Mouse (Mus musculus): ENCODE results near the gene Slc9a2. TPM values are rescaled to one million over a fixed set of nuclear protein-coding genes. Genes with fewer than 3 reads are reported as not detected.

The Slc9a2 gene
- polyA plus RNA-seq, 1 experiment from 2014 or later: 0.11 TPM

- TF ChIP-seq EP300 (IDR thresholded peaks at IDR 0.05): no peak
- no peak for TF ChIP-seq CTCF (IDR thresholded peaks at IDR 0.05)
- Histone ChIP-seq H3K9me3 (ENCODE audit: low read length) (no peaks in the 10 kb centered on the region), H3K4me2 (replicated peaks; ENCODE audit: low read depth, low read length) (no peak overlapping the region), H3K27ac (ENCODE audit: low read length) (no peak overlapping the region), H3K27me3 (replicated peaks; ENCODE audit: insufficient read depth, low read length) (no peaks in the 10 kb centered on the region), H3K9ac (replicated peaks; ENCODE audit: low read depth) (no peak overlapping the region), H3K4me3 (ENCODE audit: low read depth, low read length) (no peak overlapping the region), H3K4me1 (ENCODE audit: insufficient read depth, low read depth, low read length) (no peaks in the 10 kb centered on the region), H3K36me3 (ENCODE audit: insufficient read depth, low read length) (no peaks in the 10 kb centered on the region)
- ATAC-seq (no peak), DNase-seq (ENCODE audit: low spot score) (no peak)
- 63% methylated on average over 3 of the region's 3 CpGs for WGBS
Observed at GRCm38 (mm10) chr1:40670025-40670424, 10.3 kb upstream of the Slc9a2 start.

- no peak overlapping the region for H3K4me3 ChIP-seq (ENCODE audit: low read depth, low read length)
- no peaks in the 10 kb centered on the region for H3K27me3 ChIP-seq (replicated peaks; ENCODE audit: insufficient read depth, low read length)
- H3K9ac ChIP-seq (replicated peaks; ENCODE audit: low read depth): no peak overlapping the region
- no peaks in the 10 kb centered on the region for H3K4me1 ChIP-seq (ENCODE audit: insufficient read depth, low read depth, low read length)
- no peaks in the 10 kb centered on the region for H3K9me3 ChIP-seq (ENCODE audit: low read length)
- H3K36me3 ChIP-seq (ENCODE audit: insufficient read depth, low read length): no peaks in the 10 kb centered on the region
- WGBS: 98% methylated on average over 4 of the region's 4 CpGs
- no peak overlapping the region for H3K27ac ChIP-seq (ENCODE audit: low read length)
- TF ChIP-seq CTCF (IDR thresholded peaks at IDR 0.05) (no peak), EP300 (IDR thresholded peaks at IDR 0.05) (no peak)
- DNase-seq (ENCODE audit: low spot score): no peak
- ATAC-seq: no peak
- H3K4me2 ChIP-seq (replicated peaks; ENCODE audit: low read depth, low read length): no peak overlapping the region
Observed at GRCm38 (mm10) chr1:40671490-40671889, 8.9 kb upstream of the Slc9a2 start.

DNA sequence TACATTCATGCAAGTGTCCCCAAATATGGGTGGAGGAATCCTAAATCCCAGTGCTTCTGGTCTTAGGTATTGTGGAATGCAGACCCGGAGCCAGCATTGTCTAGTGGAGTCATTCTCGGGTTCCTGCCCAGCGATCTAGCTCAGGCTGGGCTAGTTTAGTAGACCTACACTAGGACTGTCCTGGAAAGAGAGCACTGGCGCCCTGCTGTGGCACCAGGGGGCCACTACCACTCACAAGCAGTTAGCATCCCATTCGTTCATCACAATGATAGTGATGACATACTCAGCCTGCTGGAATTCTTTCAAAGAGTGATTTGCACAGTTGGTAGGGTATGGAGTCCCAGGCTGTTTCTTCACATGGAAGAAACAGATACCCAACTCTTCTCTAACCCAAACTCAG, 3.1 kb upstream of the Slc9a2 start:
- Histone ChIP-seq H3K9ac (replicated peaks; ENCODE audit: low read depth) (no peak overlapping the region), H3K4me3 (ENCODE audit: low read depth, low read length) (no peak overlapping the region), H3K4me2 (replicated peaks; ENCODE audit: low read depth, low read length) (no peak overlapping the region), H3K27me3 (replicated peaks; ENCODE audit: insufficient read depth, low read length) (peaks cover 21% of the 10 kb centered on the region), H3K9me3 (ENCODE audit: low read length) (no peaks in the 10 kb centered on the region), H3K27ac (ENCODE audit: low read length) (no peak overlapping the region), H3K4me1 (ENCODE audit: insufficient read depth, low read depth, low read length) (no peaks in the 10 kb centered on the region), H3K36me3 (ENCODE audit: insufficient read depth, low read length) (no peaks in the 10 kb centered on the region)
- no peak for ATAC-seq
- no peak for TF ChIP-seq EP300 (IDR thresholded peaks at IDR 0.05)
- TF ChIP-seq CTCF (IDR thresholded peaks at IDR 0.05): peak; percentile 34
- WGBS: 46% methylated on average over 5 of the region's 5 CpGs
- no peak for DNase-seq (ENCODE audit: low spot score)

- ATAC-seq (peak; percentile 87), DNase-seq (ENCODE audit: low spot score) (peak; percentile 17)
- H3K4me2 ChIP-seq (replicated peaks; ENCODE audit: low read depth, low read length): peak overlapping the region; percentile 97
- no peaks in the 10 kb centered on the region for H3K36me3 ChIP-seq (ENCODE audit: insufficient read depth, low read length)
- WGBS: 4% methylated on average over 55 of the region's 90 CpGs
- peak overlapping the region; percentile 57 for H3K4me3 ChIP-seq (ENCODE audit: low read depth, low read length)
- no peak overlapping the region for H3K9ac ChIP-seq (replicated peaks; ENCODE audit: low read depth)
- H3K27ac ChIP-seq (ENCODE audit: low read length): no peak overlapping the region
- no peaks in the 10 kb centered on the region for H3K9me3 ChIP-seq (ENCODE audit: low read length)
- no peak for TF ChIP-seq CTCF (IDR thresholded peaks at IDR 0.05)
- no peak for TF ChIP-seq EP300 (IDR thresholded peaks at IDR 0.05)
- H3K4me1 ChIP-seq (ENCODE audit: insufficient read depth, low read depth, low read length): no peaks in the 10 kb centered on the region
- H3K27me3 ChIP-seq (replicated peaks; ENCODE audit: insufficient read depth, low read length): peaks cover 33% of the 10 kb centered on the region
Observed at GRCm38 (mm10) chr1:40680868-40681698, 709 bp downstream of the Slc9a2 start.

- Histone ChIP-seq H3K9ac (replicated peaks; ENCODE audit: low read depth) (no peak overlapping the region), H3K4me1 (ENCODE audit: insufficient read depth, low read depth, low read length) (no peaks in the 10 kb centered on the region), H3K4me2 (replicated peaks; ENCODE audit: low read depth, low read length) (peak overlapping the region; percentile 97), H3K27ac (ENCODE audit: low read length) (no peak overlapping the region), H3K36me3 (ENCODE audit: insufficient read depth, low read length) (no peaks in the 10 kb centered on the region), H3K27me3 (replicated peaks; ENCODE audit: insufficient read depth, low read length) (peaks cover 33% of the 10 kb centered on the region), H3K9me3 (ENCODE audit: low read length) (no peaks in the 10 kb centered on the region), H3K4me3 (ENCODE audit: low read depth, low read length) (peak overlapping the region; percentile 57)
- no peak for TF ChIP-seq EP300 (IDR thresholded peaks at IDR 0.05)
- no peak for TF ChIP-seq CTCF (IDR thresholded peaks at IDR 0.05)
- 3% methylated on average over 41 of the region's 44 CpGs for WGBS
- peak; percentile 10; the same call in 1 of the 2 replicates for ATAC-seq
- DNase-seq (ENCODE audit: low spot score): no peak
Observed at GRCm38 (mm10) chr1:40681699-40682510, 1.5 kb downstream of the Slc9a2 start.

GRCm38 (mm10) chr1:40694296-40694695, 13.9 kb downstream of the Slc9a2 start:
- 86% methylated on average over 13 of the region's 13 CpGs for WGBS
- TF ChIP-seq CTCF (IDR thresholded peaks at IDR 0.05): no peak
- no peak for TF ChIP-seq EP300 (IDR thresholded peaks at IDR 0.05)
- H3K36me3 ChIP-seq (ENCODE audit: insufficient read depth, low read length): no peaks in the 10 kb centered on the region
- no peak overlapping the region for H3K4me3 ChIP-seq (ENCODE audit: low read depth, low read length)
- H3K9me3 ChIP-seq (ENCODE audit: low read length): no peaks in the 10 kb centered on the region
- ATAC-seq: no peak
- no peaks in the 10 kb centered on the region for H3K4me1 ChIP-seq (ENCODE audit: insufficient read depth, low read depth, low read length)
- H3K27ac ChIP-seq (ENCODE audit: low read length): no peak overlapping the region
- no peak overlapping the region for H3K4me2 ChIP-seq (replicated peaks; ENCODE audit: low read depth, low read length)
- no peak overlapping the region for H3K9ac ChIP-seq (replicated peaks; ENCODE audit: low read depth)
- no peak for DNase-seq (ENCODE audit: low spot score)
- no peaks in the 10 kb centered on the region for H3K27me3 ChIP-seq (replicated peaks; ENCODE audit: insufficient read depth, low read length)
